Mouse (Mus musculus): ENCODE results near the gene Pxk.
"Not testable (repeated sequence)": the region's sequence is repeated elsewhere in the genome, so short reads cannot be mapped to it uniquely, and the experiment has no call there.

Pxk gene

DNA sequence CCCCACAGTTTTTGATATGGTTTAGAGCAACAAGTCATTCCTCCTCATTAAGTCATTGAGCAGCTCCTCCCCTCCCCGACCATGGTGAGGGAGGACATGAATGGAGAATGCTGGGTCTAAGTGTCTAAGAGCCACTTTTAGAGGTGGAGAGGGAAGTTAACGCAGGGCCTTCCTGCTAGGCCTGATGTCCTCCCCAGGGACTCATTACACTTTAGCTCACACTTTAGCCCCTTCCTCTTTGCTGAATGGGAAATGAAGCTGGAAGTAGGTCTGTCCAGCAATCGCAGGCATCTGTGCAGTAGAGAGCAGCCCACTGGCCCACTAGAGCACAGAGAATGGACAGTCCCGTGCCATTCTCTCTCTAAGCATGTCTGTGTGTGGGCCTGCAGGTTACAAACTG is 10.0 kb downstream of the Pxk start:
- no peak for DNase-seq

DNA sequence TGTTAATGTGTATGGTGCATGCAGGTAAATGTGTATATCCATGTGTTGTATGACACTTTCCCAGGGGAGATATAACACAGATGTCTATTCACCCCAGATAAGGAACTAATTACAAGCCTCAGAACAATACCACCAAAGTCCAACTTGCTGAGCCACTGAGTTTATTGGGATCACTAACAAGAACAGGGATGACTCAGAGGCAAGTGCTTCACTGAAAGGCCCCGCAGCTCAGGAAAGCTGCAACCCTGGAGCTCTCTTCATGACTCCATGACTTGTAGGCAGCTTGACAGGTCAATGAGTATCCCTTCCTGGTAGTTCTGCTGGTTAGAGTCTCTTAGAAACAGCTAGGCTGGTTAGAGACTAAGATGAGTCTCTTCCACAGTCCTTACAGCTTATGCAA is 11.0 kb downstream of the Pxk start:
- no peak for DNase-seq

GRCm38 (mm10) chr14:8111545-8111944 is 13.5 kb downstream of the Pxk start:
- DNase-seq, result no peak

- DNase-seq, result no peak
Observed at GRCm38 (mm10) chr14:8112036-8112435, 14.0 kb downstream of the Pxk start.

DNA sequence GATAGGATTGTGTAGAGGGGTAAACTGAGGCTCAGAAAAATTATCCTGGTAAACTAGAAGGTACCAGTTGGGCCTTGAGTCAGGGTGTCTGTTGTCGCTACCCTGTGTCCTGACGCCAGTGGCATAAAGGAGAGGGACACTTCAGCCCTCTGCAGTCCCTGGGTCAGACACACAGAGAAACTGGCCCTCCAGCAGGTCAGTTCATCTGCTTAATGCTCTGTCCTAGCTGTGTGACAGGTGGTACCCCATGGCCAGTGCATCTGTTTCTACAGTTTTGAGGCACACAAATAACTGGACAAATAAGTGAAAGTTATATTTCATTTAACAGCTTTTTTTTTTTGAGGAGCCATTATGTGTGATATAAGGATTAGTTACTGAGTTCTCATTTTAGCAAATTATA is 15.6 kb downstream of the Pxk start:
- no peak for DNase-seq

DNA sequence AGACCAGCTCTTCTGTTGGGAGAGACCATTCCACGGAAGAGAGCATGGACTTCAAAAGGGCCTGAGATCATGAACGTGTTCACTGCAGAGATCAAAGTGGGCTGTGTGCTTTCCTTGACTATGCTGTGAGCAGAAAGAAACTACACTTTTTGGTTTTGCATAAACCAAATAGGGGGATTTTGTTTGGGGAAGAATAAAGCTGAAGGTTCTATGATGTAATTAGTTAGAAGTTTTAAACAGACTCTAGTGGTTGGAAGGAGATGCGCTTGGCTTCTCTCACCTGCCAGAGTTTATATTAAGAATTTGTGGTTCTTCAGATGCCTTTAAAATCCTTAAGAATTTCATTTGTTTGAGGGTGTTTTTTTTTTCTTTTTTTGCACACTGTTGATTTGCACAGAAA is 16.3 kb downstream of the Pxk start:
- no peak for DNase-seq

DNA sequence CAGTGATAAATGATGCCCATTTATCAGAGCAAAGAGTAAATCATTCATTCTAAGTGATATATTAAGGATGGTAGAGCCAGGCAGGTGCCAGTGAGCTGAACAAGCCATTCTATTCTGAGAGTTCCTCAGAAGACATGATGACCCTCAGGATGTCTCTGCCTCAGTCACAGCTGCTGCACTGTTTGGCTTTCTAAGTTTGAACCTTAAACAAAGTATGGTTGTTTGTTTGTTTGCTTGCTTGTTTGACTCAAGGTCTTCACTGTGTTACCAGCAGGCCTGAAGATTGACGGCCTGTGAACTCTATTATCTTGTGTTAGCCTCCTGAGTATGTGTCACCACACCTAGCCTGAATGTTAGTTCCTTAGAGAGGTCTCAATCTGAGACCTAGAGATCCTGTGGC is 16.7 kb downstream of the Pxk start:
- no peak for DNase-seq

DNA sequence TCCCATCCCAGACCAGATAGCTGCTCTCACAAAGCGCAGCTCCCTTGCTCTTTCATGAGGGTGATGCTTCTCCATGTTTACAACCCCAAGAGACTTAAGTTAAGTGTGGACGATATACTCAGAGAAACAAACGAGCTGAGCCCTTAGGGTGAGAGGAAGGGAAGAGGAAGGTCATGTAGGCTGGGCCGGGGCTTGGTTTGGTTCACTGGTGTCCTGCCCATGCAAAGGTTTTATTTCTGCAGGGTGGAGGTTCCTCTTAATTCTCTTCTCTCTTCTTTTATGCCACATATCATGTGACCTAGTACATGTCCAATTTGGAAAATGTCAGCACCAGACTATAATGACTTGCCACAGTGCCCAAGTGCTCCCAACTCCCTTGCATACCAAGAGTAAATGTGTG is 17.8 kb downstream of the Pxk start:
- no peak for DNase-seq

- DNase-seq, result no peak
Observed at GRCm38 (mm10) chr14:8117371-8117770, 19.4 kb downstream of the Pxk start.

DNA sequence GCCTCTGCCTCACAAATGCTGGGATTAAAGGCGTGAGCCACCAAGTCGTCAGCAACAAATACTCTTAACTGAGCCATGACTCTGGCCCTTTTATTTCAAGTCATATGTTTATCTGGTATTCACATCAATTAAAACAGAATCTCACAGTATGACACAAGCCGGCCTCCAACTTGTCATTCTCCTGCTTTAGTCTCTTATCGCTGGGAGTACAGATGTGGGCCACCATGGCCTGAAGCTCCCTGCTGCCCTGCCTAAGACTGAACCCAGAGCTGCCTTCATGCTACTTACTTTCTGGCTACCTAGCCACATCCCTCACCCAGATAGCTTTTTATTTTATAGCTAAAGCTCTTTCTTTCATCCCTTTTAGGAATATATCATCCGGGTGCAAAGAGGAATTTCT is 21.4 kb downstream of the Pxk start:
- DNase-seq, result no peak

- DNase-seq, result no peak
Observed at GRCm38 (mm10) chr14:8119904-8120303, 21.9 kb downstream of the Pxk start.

DNA sequence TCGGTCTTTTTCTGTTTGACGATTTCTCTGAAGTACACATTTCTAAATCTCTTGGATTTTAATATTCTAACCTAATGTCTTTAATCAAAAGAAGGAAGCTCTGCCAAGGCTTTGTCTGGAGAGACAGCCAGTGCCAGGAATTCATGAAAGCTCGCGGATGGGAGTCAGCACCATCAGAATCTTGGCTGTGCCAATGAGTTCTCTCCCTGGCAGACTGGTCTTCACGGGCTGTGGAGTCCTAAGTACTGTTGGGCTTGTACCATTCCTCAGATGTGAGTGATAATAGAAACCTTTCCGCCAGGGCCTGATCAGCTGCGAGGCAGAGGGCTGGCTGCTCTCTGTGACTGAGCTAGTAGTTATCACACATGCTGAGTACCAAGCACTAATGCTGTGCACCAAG is 25.1 kb downstream of the Pxk start:
- DNase-seq, result no peak

- DNase-seq, result not testable (repeated sequence)
Observed at GRCm38 (mm10) chr14:8123611-8124010, 25.6 kb downstream of the Pxk start.

DNA sequence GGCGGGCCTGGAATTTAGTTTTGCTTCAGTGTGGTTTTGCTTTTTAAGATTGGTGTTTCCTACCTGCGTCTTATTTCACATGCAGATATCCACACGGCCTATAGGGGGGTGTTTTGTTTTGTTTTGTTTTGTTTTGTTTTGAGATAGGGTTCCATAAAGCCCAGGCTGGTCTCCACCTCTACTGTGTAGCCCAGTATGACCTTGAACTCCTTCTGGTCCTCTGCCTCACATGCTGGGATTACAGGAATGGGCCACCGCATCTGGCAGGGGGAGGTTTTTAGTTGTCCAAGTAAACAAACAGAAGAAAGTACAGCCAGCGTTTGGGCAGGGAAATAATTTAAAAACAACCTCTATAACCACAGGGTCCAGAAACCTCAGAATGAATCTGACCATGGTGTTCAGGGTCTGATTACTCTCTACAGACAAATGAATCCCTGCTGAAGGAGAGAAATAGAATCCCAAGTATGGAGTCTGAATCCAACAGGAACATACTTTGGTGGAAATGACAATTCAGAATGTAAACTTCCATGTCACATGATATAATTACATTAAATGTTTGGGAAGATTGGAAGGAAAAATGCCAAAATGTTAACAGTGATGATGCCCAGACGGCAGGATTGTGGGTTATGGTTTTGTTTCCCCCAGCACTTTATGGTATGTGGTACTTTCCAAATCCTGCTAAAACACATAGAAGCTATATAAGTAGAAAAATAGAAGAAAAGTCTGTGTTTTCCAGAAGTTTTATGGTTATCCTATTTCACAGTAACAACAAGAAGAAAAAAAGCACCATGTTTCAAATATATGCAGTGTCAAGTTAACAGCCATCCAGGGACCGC is 26.3 kb downstream of the Pxk start:
- no peak for DNase-seq

DNA sequence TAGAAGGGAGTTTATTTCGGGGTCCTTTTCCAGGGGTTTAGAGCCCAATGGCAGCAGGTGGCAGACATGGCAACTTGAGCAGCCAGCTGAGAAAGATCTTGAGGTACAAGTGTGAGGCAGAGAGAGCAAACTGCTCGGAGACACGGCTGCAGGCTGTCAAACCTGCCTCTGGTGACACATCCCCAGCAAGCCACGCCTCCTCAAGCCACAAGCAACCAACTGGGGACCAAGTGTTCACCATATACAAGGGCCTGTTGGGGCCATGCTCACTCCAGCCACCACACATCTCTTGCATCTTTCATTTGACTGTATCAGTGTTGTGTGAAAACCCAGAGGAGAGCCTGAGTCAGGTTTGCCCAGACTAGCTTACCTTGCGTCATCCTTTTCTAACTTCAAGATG is 30.0 kb downstream of the Pxk start:
- peak; percentile 16 for DNase-seq

DNA sequence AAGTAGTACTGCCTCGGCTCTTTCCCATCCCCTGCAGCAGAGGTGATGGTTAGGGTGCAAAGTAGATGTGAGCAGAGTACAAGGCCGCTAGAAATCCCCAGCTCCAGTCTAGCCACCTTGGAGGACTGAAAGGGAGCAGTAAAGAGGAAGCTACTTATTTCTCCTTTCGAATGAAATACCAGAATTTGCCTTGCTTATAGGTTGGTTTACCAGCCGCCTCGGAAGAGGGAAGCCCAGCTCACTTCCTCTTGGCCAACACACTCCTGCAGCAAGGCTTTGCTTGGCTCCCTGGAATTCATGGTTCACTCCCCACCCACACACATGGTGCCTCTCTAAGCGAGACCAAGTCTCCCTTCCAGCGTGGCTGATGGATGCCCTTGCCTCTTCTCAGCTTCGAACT is 34.8 kb downstream of the Pxk start:
- DNase-seq, result no peak

DNA sequence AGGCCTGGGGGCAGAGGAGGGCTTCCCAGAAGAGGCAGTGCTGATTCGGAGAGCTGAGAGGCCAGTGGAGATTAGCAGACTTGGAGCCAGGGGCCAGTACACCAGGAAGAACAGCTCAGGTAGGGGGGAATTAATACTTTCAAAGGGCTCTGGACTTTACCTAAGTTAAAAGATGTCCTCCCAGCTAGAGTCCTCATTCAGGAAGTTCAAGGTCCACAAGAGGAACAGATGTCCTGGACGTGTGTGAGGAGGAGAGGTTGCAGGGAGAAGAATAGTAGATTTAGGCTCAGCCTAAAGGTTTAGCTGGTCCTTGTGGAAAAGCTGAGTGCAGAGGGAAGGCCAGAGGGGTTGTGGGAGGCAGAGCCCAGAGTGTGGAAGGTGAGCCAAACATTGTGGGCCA is 36.2 kb downstream of the Pxk start:
- no peak for DNase-seq

- DNase-seq, result no peak
Observed at GRCm38 (mm10) chr14:8135130-8135529, 37.1 kb downstream of the Pxk start.

GRCm38 (mm10) chr14:8139724-8140710 is 42.0 kb downstream of the Pxk start:
- peak; percentile 56 for DNase-seq

- peak; percentile 52 for DNase-seq
Observed at GRCm38 (mm10) chr14:8141131-8141530, 43.1 kb downstream of the Pxk start.

- no peak for DNase-seq
Observed at GRCm38 (mm10) chr14:8145594-8146558, 47.9 kb downstream of the Pxk start.

DNA sequence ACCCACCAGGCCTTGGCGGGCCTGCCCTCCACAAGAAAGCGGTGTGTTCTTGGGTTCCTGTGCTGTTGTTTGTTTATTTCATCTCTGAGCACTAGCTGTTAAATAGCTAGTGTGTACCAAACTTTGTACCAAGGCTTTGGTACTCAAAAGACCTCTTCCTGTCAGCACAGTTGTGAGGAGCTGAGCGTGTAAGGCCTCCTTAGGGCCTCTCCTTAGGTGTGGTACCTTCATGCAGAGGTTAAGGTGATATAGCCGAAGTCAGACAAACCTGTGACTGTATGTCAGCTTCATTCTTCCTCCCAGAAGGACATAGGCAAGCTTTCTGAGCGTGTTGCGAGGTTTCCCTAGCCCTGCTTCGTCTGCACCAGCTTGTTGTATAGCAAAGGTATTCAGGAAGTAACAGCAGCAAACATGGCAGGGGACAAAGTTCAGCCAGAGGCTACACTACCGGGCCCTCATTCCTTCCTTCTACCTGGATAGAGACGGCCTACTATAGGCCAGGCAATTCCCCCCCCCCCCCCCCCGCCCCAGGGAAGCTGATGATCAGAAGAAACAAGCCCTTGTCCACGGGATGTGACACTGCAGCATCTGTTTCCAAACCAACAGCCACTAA is 48.7 kb downstream of the Pxk start:
- no peak for DNase-seq
